Comparison of ENCODE assay signal across 8 mouse cellular contexts in the genomic region with DNA sequence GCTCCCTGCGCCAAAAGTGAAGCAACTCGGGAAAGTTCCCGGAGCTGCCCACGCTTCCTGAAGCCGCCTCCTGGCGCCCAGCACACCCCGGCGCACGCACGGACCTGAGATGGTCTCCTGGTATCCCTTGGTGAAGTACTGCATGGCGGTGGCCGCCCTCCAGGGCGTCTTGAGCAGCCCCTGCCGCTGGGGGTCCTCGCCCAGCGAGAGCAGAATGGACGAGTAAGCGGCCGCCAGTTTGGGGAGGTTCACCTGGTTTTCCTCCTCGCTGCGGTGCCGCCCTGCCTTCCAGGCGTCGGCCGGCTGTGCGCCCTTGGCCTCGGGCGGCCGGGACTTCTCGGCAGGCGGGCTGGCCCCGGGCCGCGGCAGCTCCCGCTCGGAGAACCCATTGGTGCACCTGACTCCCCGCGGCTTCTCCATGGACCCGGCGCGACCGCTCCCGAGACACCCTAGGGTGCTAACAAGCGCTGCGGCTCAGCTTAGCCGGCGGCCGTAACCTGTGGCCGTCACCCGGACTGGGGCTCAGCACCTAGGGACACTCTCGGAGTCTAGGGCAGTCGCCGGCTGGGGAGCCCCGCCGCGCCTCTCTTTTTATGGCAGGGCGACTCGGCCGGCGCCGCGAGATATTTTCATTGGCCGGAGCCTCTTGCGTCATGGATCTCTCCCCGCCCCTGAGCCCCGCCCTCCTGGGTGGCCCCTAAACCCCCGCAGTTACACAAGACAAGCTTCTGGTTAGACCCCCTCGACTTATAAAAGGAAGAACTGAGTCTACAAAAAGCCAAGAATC. TPM values are rescaled to one million over a fixed set of nuclear protein-coding genes. Genes with fewer than 3 reads are reported as not detected.
DNase-seq lines count a peak whose midpoint lies in the region; ATAC-seq and TF ChIP-seq lines count a peak whose summit lies in the region.

A gene (minus strand): TSS at position 566 of the 787 bp plus-strand sequence.

- peak within 1 kb of the TSS; percentile 99 for H3K4me2 ChIP-seq in forebrain, embryonic 12.5 days
- peak within 1 kb of the TSS; percentile 91 for H3K4me2 ChIP-seq in liver, postnatal 0 days (ENCODE audit: low read depth, low read length)
- peak within 1 kb of the TSS; percentile 97 for H3K4me2 ChIP-seq in neural tube, embryonic 13.5 days

- H3K4me3 ChIP-seq in forebrain, embryonic 12.5 days (replicated peaks) = peak within 1 kb of the TSS; percentile 73
- H3K4me3 ChIP-seq in liver, postnatal 0 days (ENCODE audit: low read depth, low read length) = peak within 1 kb of the TSS; percentile 79
- peak within 1 kb of the TSS; percentile 79 for H3K4me3 ChIP-seq in neural tube, embryonic 13.5 days
- peak within 1 kb of the TSS; percentile 84 for H3K4me3 ChIP-seq in testis, adult 2 months (ENCODE audit: control insufficient read depth, low read depth, low read length)

- DNase-seq in c-Kit-positive CD71-positive TER-119-positive erythroid progenitor cells, embryonic 14.5 days (ENCODE audit: low spot score) = peak; percentile 81
- DNase-seq in heart, postnatal 10 days = peak; percentile 88 to 89
- DNase-seq in layer of hippocampus, adult 11-12 months (ENCODE audit: low spot score) = peak; percentile 65
- peak; percentile 91 for DNase-seq in liver, postnatal 0 days

- peak; percentile 24; the same call in 1 of the 2 replicates for TF ChIP-seq CTCF in liver, postnatal 0 days (IDR thresholded peaks at IDR 0.05; ENCODE audit: low read depth)
- TF ChIP-seq CTCF in testis, adult 2 months (IDR thresholded peaks at IDR 0.05; ENCODE audit: control insufficient read depth, insufficient read depth, insufficient replicate concordance, low read depth, low read length) = no peak

- H3K9ac ChIP-seq in forebrain, embryonic 12.5 days = peak within 1 kb of the TSS; percentile 66
- peak within 1 kb of the TSS; percentile 80 for H3K9ac ChIP-seq in liver, postnatal 0 days (replicated peaks)
- peak within 1 kb of the TSS; percentile 72 for H3K9ac ChIP-seq in neural tube, embryonic 13.5 days

- H3K9me3 ChIP-seq in forebrain, embryonic 12.5 days = no peaks in the 10 kb centered on the region
- no peaks in the 10 kb centered on the region for H3K9me3 ChIP-seq in liver, postnatal 0 days (ENCODE audit: low read length)
- no peaks in the 10 kb centered on the region for H3K9me3 ChIP-seq in neural tube, embryonic 13.5 days

- peaks cover 8% of the 10 kb centered on the region for H3K4me1 ChIP-seq in forebrain, embryonic 12.5 days
- peaks cover 17% of the 10 kb centered on the region for H3K4me1 ChIP-seq in liver, postnatal 0 days (ENCODE audit: insufficient read depth)
- H3K4me1 ChIP-seq in neural tube, embryonic 13.5 days (replicated peaks) = peaks cover 9% of the 10 kb centered on the region
- peaks cover 4% of the 10 kb centered on the region for H3K4me1 ChIP-seq in testis, adult 2 months (ENCODE audit: control insufficient read depth, insufficient read depth, low read length)

- TF ChIP-seq POLR2A in testis, adult 2 months (IDR thresholded peaks at IDR 0.05; ENCODE audit: control insufficient read depth, low read depth, low read length) = no peak

- no peak within 1 kb of the TSS for H3K27ac ChIP-seq in forebrain, embryonic 12.5 days
- H3K27ac ChIP-seq in liver, postnatal 0 days (ENCODE audit: low read depth) = peak within 1 kb of the TSS; percentile 88
- no peak within 1 kb of the TSS for H3K27ac ChIP-seq in neural tube, embryonic 13.5 days (replicated peaks)
- H3K27ac ChIP-seq in testis, adult 2 months (ENCODE audit: control insufficient read depth, insufficient read depth, low read depth, low read length) = no peak within 1 kb of the TSS

- WGBS in forebrain, embryonic 12.5 days = under 1% methylated on average over 68 of the region's 68 CpGs
- under 1% methylated on average over 57 of the region's 68 CpGs for WGBS in liver, postnatal 0 days (ENCODE audit: insufficient replicate concordance)
- under 1% methylated on average over 61 of the region's 68 CpGs for WGBS in neural tube, embryonic 13.5 days

- no peaks in the 10 kb centered on the region for H3K36me3 ChIP-seq in forebrain, embryonic 12.5 days (replicated peaks)
- H3K36me3 ChIP-seq in liver, postnatal 0 days (replicated peaks; ENCODE audit: insufficient read depth, low read length) = no peaks in the 10 kb centered on the region
- no peaks in the 10 kb centered on the region for H3K36me3 ChIP-seq in neural tube, embryonic 13.5 days
- H3K36me3 ChIP-seq in testis, adult 2 months (ENCODE audit: control insufficient read depth, insufficient read depth, low read length) = no peaks in the 10 kb centered on the region

- ATAC-seq in CD4-positive, CD25-positive, alpha-beta regulatory T cell, adult 4 months = peak; percentile 62
- peak; percentile 93 for ATAC-seq in forebrain, embryonic 12.5 days (ENCODE audit: low FRiP score)
- ATAC-seq in liver, postnatal 0 days = peak; percentile 81
- peak; percentile 94 for ATAC-seq in neural tube, embryonic 13.5 days (ENCODE audit: low read depth)

- intact Hi-C loops in heart, postnatal 10 days (cut with DNase I) = loop anchor here (2.0 to 5.0 kb wide), 3 partner anchors 20 to 307 kb away; a partner anchor contains a TSS

- no peak; the same call in 1 of the 2 replicates for TF ChIP-seq EP300 in liver, postnatal 0 days (IDR thresholded peaks at IDR 0.05; ENCODE audit: low read depth)

- H3K27me3 ChIP-seq in forebrain, embryonic 12.5 days = peaks cover 16% of the 10 kb centered on the region
- H3K27me3 ChIP-seq in liver, postnatal 0 days (ENCODE audit: insufficient read depth, low read length) = no peaks in the 10 kb centered on the region
- H3K27me3 ChIP-seq in neural tube, embryonic 13.5 days = peaks cover 24% of the 10 kb centered on the region
- H3K27me3 ChIP-seq in testis, adult 2 months (ENCODE audit: control insufficient read depth, insufficient read depth, low read length) = no peaks in the 10 kb centered on the region

RNA-seq across cellular contexts. Expression of the gene that starts here (rescaled TPM):
- 1 to 10 TPM; 1.5 to 2.2 TPM for polyA plus RNA-seq in CD4-positive, CD25-positive, alpha-beta regulatory T cell, adult 4 months (2017; shearing (Covaris generic))
- 1.4 and 1.6 TPM in 2 replicates for polyA plus RNA-seq in forebrain, embryonic 12.5 days (2016; fragmentation: Nextera tagmentation; extraction: Ambion mirVana)
- 1 to 10 TPM; 7.2 to 7.8 TPM for total RNA-seq in heart, postnatal 10 days (2021)
- 29.6 and 38.3 TPM in 2 replicates for polyA plus RNA-seq in liver, postnatal 0 days (2015; fragmentation: Nextera tagmentation; extraction: Ambion mirVana)
- 2.1 and 2.6 TPM in 2 replicates for polyA plus RNA-seq in neural tube, embryonic 13.5 days (2015; fragmentation: Nextera tagmentation; extraction: Ambion mirVana)
- polyA plus RNA-seq in testis, adult 2 months (2012; rRNA removed) = 0.67 and 0.81 TPM in 2 replicates
